Mouse (Mus musculus) limb, embryonic 11.5 days (tissue): Measurements from ENCODE around the gene Olfr618. TPM values are rescaled to one million over a fixed set of nuclear protein-coding genes. Genes with fewer than 3 reads are reported as not detected.
"Not testable (repeated sequence)": the region's sequence is repeated elsewhere in the genome, so short reads cannot be mapped to it uniquely, and the experiment has no call there.

Source experiments
- ATAC-seq: fragments of 200-750 bp; cut with Nextera tagmentation; 2 replicates; pipeline ENCODE4 v1.8.0; 2017; ENCODE audit warnings: low read depth; ENCODE audit not compliant: insufficient number of reproducible peaks, low FRiP score, low TSS enrichment
- DNase-seq: peaks from one replicate; pipeline ENCODE4 v3.0.0-alpha.2; 2015; ENCODE audit warnings: low spot score
- H3K27ac ChIP-seq: fragments of 300-500 bp; sonication (generic); replicated peaks from 2 replicates; pipeline ENCODE4 v1.5.1; 2014; ENCODE audit warnings: low read depth, mild to moderate bottlenecking, low read length
- H3K27me3 ChIP-seq: fragments of 300-500 bp; sonication (generic); 2 replicates; pipeline ENCODE4 v1.6.1; 2014; ENCODE audit warnings: mild to moderate bottlenecking, low read length, mixed read lengths; ENCODE audit not compliant: control insufficient read depth, insufficient read depth
- H3K36me3 ChIP-seq: fragments of 300-500 bp; sonication (generic); 2 replicates; pipeline ENCODE4 v1.6.1; 2014; ENCODE audit warnings: mild to moderate bottlenecking, low read length, moderate library complexity, mixed read lengths; ENCODE audit not compliant: control insufficient read depth, insufficient read depth
- H3K4me1 ChIP-seq: fragments of 300-500 bp; sonication (generic); 2 replicates; pipeline ENCODE4 v1.6.1; 2014; ENCODE audit warnings: low read length, mixed read lengths; ENCODE audit not compliant: control insufficient read depth, insufficient read depth
- H3K4me2 ChIP-seq: fragments of 300-500 bp; sonication (generic); 2 replicates; pipeline ENCODE4 v1.6.1; 2014; ENCODE audit warnings: low read depth, mild to moderate bottlenecking, moderate library complexity; ENCODE audit not compliant: severe bottlenecking
- H3K4me3 ChIP-seq: fragments of 300-500 bp; sonication (generic); 2 replicates; pipeline ENCODE4 v1.5.1; 2014; ENCODE audit warnings: low read depth, low read length
- H3K9ac ChIP-seq: fragments of 300-500 bp; sonication (generic); 2 replicates; pipeline ENCODE4 v1.6.1; 2014; ENCODE audit warnings: mild to moderate bottlenecking, low read length
- H3K9me3 ChIP-seq: fragments of 300-500 bp; sonication (generic); 2 replicates; pipeline ENCODE4 v1.6.1; 2016; ENCODE audit warnings: low read length; ENCODE audit not compliant: control insufficient read depth
- WGBS: fragments of 180-500 bp; shearing (Covaris S2); extraction: QIAGEN DNeasy Blood & Tissue Kit; methylation state at CpG from one replicate; pipeline ENCODE4 v1.1.7; 2014; 5-methylcytosine and 5-hydroxymethylcytosine counted together
- polyA plus RNA-seq: library from polyadenylated mRNA; unstranded; fragments of >200 nt; fragmentation: Nextera tagmentation; extraction: Ambion mirVana; gene quantifications from 2 replicates; pipeline ENCODE4 v1.2.1, GENCODE M21; 2014

Gene Olfr618
- not detected in 2 replicates for polyA plus RNA-seq

DNA sequence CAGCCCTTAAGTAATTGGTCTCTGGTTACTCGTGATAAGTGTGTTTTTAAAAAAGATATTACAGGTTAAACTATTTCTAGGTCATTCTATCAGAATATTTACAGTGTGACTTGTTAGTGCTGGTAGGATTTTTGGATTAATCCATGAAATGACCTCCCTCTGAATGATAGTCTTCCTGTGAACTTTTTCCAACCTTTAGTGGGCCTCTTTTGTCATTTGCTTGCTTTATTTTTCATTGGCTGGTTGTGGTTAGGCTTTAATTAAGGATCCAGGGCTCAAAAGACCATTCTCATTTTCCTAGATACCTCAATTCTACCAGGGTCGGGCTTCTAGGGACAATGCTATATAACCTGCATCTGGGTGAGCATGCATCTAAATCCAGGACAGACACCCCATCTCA, at the start of gene Olfr618:
Gene Olfr618 (plus strand): TSS at position 301 of the 400 bp plus-strand sequence.
- Histone ChIP-seq H3K4me1 (no peaks in the 10 kb centered on the region), H3K9ac (no peak within 1 kb of the TSS), H3K27me3 (no peaks in the 10 kb centered on the region), H3K36me3 (no peaks in the 10 kb centered on the region), H3K9me3 (no peaks in the 10 kb centered on the region), H3K4me3 (no peak within 1 kb of the TSS), H3K27ac (no peak within 1 kb of the TSS), H3K4me2 (no peak within 1 kb of the TSS)
- DNase-seq (no peak), ATAC-seq (no peak)
- 57% methylated on average over 2 of the region's 2 CpGs for WGBS

- H3K4me1 ChIP-seq, DNase-seq, ATAC-seq, H3K27ac ChIP-seq, H3K27me3 ChIP-seq, H3K4me2 ChIP-seq, H3K9ac ChIP-seq, H3K36me3 ChIP-seq, H3K9me3 ChIP-seq, H3K4me3 ChIP-seq: not testable (repeated sequence)
- WGBS, result 83% methylated on average over 2 of the region's 2 CpGs
These were observed 47.3 kb upstream of the Olfr618 start, which contains the start of gene Olfr612 for GRCm38 (mm10) chr7:103542617-103543016. Olfr612 (minus strand) TSS chr7:103542717.

GRCm38 (mm10) chr7:103547774-103548173, 42.1 kb upstream of the Olfr618 start, which contains the start of gene Olfr613:
Olfr613 (plus strand) TSS chr7:103548074.
- Histone ChIP-seq H3K9me3 (no peaks in the 10 kb centered on the region), H3K27ac (no peak within 1 kb of the TSS), H3K4me2 (no peak within 1 kb of the TSS), H3K4me3 (no peak within 1 kb of the TSS), H3K4me1 (no peaks in the 10 kb centered on the region), H3K36me3 (no peaks in the 10 kb centered on the region), H3K9ac (no peak within 1 kb of the TSS), H3K27me3 (no peaks in the 10 kb centered on the region)
- DNase-seq, result no peak
- 81% methylated on average over 2 of the region's 2 CpGs for WGBS
- no peak for ATAC-seq

DNA sequence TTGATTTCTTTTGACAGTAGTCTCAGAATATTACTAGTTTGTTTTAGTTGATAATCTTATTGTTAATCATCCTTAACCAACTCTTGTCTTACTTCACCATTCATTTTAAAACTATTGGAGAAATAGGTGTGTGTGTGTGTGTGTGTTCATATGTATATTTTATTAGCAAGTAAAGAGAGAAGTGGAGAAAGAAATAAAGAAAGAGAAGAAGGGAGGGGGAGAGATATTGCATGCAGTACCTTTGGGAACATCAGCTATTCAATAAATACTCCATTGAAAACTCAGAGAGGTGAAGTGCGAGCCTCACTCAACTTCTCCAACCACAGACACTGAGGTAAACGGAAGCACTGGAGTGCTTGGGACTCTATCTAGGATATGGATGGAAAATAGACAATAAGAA, 34.1 kb upstream of the Olfr618 start, which contains the start of gene Olfr615:
Gene Olfr615 (plus strand): TSS at position 301 of the 400 bp plus-strand sequence.
- Histone ChIP-seq H3K9ac (no peak within 1 kb of the TSS), H3K4me3 (no peak within 1 kb of the TSS), H3K4me2 (no peak within 1 kb of the TSS), H3K27ac (no peak within 1 kb of the TSS), H3K36me3 (no peaks in the 10 kb centered on the region), H3K4me1 (no peaks in the 10 kb centered on the region), H3K27me3 (no peaks in the 10 kb centered on the region), H3K9me3 (no peaks in the 10 kb centered on the region)
- ATAC-seq (no peak), DNase-seq (no peak)
- 88% methylated on average over 2 of the region's 2 CpGs for WGBS

DNA sequence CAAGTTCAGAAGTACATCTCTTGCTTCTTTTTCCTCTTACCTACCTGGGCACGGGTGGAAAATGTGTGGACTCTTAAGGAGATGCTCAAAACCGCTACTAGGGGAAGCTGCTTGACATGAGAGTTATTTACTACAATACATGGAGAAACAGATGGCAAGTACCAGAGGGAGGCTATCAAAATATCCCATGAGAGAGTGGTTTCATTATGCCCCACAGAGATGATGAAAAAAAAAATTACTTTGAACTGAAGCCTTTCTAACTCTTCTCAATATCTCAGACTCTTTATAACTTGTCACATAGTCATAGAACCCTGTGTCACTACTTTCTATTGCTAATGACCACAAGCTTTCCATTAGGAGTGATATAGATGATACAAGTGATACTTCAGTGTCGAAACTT, 20.9 kb upstream of the Olfr618 start, which contains the start of gene Olfr616:
Gene Olfr616 (minus strand): TSS at position 101 of the 400 bp plus-strand sequence.
- Histone ChIP-seq H3K27me3 (no peaks in the 10 kb centered on the region), H3K36me3 (no peaks in the 10 kb centered on the region), H3K9me3 (no peaks in the 10 kb centered on the region), H3K9ac (no peak within 1 kb of the TSS), H3K4me3 (no peak within 1 kb of the TSS), H3K4me2 (no peak within 1 kb of the TSS), H3K27ac (no peak within 1 kb of the TSS), H3K4me1 (no peaks in the 10 kb centered on the region)
- no peak for ATAC-seq
- WGBS, result 89% methylated on average over 3 of the region's 3 CpGs
- DNase-seq, result no peak

DNA sequence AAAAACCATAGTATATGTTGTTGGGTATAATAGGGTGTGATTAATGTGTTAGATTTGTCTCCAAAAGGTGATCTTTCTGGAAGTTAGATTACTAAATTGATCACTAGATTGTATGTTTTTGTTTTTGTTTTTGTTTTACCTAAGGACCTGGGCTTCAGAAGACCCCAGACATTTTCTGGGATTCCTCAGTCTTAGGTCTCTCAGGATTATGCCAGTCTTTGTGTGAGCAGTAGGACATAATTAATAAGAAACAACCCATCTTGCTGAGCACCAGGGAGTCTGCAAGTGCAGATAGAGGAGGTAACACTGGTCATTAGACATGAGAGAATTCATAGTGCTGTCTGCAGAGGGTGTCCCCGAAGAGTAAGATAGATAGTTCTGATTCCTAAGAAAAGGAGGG, 17.1 kb upstream of the Olfr618 start, which contains the start of gene Olfr617:
Gene Olfr617 (plus strand): TSS at position 301 of the 400 bp plus-strand sequence.
- no peak within 1 kb of the TSS for H3K9ac ChIP-seq
- H3K4me1 ChIP-seq, result no peaks in the 10 kb centered on the region
- H3K27ac ChIP-seq, result no peak within 1 kb of the TSS
- H3K4me2 ChIP-seq, result no peak within 1 kb of the TSS
- no peaks in the 10 kb centered on the region for H3K36me3 ChIP-seq
- WGBS, result 89% methylated on average over 1 of the region's 1 CpGs
- ATAC-seq (no peak), DNase-seq (no peak)
- H3K4me3 ChIP-seq, result no peak within 1 kb of the TSS
- H3K27me3 ChIP-seq, result no peaks in the 10 kb centered on the region
- H3K9me3 ChIP-seq, result no peaks in the 10 kb centered on the region

- Histone ChIP-seq H3K4me2 (no peak within 1 kb of the TSS), H3K4me1 (no peaks in the 10 kb centered on the region), H3K27me3 (no peaks in the 10 kb centered on the region), H3K27ac (no peak within 1 kb of the TSS), H3K9me3 (no peaks in the 10 kb centered on the region), H3K9ac (no peak within 1 kb of the TSS), H3K4me3 (no peak within 1 kb of the TSS), H3K36me3 (no peaks in the 10 kb centered on the region)
- DNase-seq, result no peak
- no peak for ATAC-seq
These were observed 10.4 kb downstream of the Olfr618 start, which contains the start of gene Olfr619 for GRCm38 (mm10) chr7:103600275-103600674. Olfr619 (plus strand) TSS chr7:103600575.

DNA sequence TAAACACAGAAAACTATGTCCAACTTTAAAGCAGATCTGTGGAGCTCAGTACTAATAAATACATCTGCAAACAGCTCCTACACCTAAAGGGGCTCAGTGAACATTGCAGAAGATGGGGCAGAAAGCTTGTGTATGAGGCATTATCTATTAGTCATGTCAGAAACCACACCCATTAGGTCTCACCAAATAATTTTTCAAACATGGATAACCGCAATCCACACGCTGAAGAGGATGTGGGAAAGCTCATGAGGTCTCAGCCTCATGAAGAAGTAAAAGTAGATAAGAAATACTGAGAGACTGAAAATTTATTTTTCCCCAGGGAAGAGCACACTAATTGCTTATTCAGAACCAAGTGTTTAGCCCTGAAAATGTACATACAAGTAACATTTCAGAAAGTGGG, 17.5 kb downstream of the Olfr618 start:
- DNase-seq (no peak), ATAC-seq (no peak)
- Histone ChIP-seq H3K36me3 (no peaks in the 10 kb centered on the region), H3K27ac (no peak overlapping the region), H3K4me3 (no peak overlapping the region), H3K9me3 (no peaks in the 10 kb centered on the region), H3K9ac (no peak overlapping the region), H3K27me3 (no peaks in the 10 kb centered on the region), H3K4me2 (no peak overlapping the region), H3K4me1 (no peaks in the 10 kb centered on the region)
- WGBS, result 83% methylated on average over 2 of the region's 2 CpGs

GRCm38 (mm10) chr7:103612434-103612833, 22.5 kb downstream of the Olfr618 start, which contains the start of gene Olfr620:
Olfr620 (minus strand) TSS chr7:103612534.
- no peak for DNase-seq
- no peaks in the 10 kb centered on the region for H3K36me3 ChIP-seq
- H3K4me1 ChIP-seq, result no peaks in the 10 kb centered on the region
- H3K4me3 ChIP-seq, result no peak within 1 kb of the TSS
- no peak within 1 kb of the TSS for H3K9ac ChIP-seq
- H3K27me3 ChIP-seq, result no peaks in the 10 kb centered on the region
- no peak within 1 kb of the TSS for H3K27ac ChIP-seq
- 84% methylated on average over 2 of the region's 2 CpGs for WGBS
- ATAC-seq, result no peak
- H3K9me3 ChIP-seq, result no peaks in the 10 kb centered on the region
- H3K4me2 ChIP-seq, result no peak within 1 kb of the TSS
